Mouse (Mus musculus): ENCODE results near the gene Ppp1r3c.

GRCm38 (mm10) chr19:36780375-36780774, 43.9 kb upstream of the Ppp1r3c start:
- TF ChIP-seq CTCF (IDR thresholded peaks at IDR 0.05; ENCODE audit: borderline replicate concordance, insufficient read depth, low read length) (no peak), POLR2A (IDR thresholded peaks at IDR 0.05; ENCODE audit: low read depth, low read length) (no peak)

Data from embryonic fibroblast, embryonic 13.5 days (primary cell).